Mouse (Mus musculus): ENCODE measurements around the gene Tubb2a. TPM values are rescaled to one million over a fixed set of nuclear protein-coding genes. Genes with fewer than 3 reads are reported as not detected.

Gene Tubb2a
- polyA plus RNA-seq, 1 experiment from 2014 or later = 217 TPM

DNA sequence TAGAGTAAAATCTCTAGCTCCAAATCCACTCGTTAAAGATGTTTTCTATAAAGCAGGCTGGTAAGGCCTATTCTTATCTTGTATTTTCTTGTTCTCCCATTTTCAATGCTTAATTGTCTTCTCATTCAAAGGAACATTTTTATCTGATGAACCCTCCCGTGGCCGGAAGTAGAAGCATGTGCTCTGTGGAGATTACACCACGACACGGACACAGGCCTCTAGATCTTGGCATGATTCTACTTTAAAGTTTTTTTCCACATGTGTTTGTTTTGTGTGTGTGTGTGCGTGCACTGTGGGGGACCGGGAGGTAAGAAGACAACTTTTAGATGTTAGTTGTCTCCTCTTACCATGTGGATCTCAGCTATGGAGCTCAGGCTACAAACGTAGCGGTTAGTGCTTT, 24.1 kb upstream of the Tubb2a start:
- WGBS = 86% methylated on average over 9 of the region's 9 CpGs
- no peaks in the 10 kb centered on the region for H3K36me3 ChIP-seq (ENCODE audit: control insufficient read depth, insufficient read depth, low read length)
- no peaks in the 10 kb centered on the region for H3K4me1 ChIP-seq (ENCODE audit: control insufficient read depth, insufficient read depth, low read length)
- H3K4me2 ChIP-seq (replicated peaks; ENCODE audit: low read depth, low read length) = no peak overlapping the region
- no peak overlapping the region for H3K27ac ChIP-seq (ENCODE audit: low read length)
- no peaks in the 10 kb centered on the region for H3K27me3 ChIP-seq (ENCODE audit: control insufficient read depth, insufficient read depth, low read length)
- H3K4me3 ChIP-seq (ENCODE audit: low read depth, low read length) = no peak overlapping the region
- no peaks in the 10 kb centered on the region for H3K9me3 ChIP-seq (ENCODE audit: control insufficient read depth, low read depth, low read length)
- ATAC-seq (ENCODE audit: insufficient number of reproducible peaks, insufficient read depth, low FRiP score, low read depth) = no peak
- H3K9ac ChIP-seq (replicated peaks; ENCODE audit: low read depth, low read length) = no peak overlapping the region

DNA sequence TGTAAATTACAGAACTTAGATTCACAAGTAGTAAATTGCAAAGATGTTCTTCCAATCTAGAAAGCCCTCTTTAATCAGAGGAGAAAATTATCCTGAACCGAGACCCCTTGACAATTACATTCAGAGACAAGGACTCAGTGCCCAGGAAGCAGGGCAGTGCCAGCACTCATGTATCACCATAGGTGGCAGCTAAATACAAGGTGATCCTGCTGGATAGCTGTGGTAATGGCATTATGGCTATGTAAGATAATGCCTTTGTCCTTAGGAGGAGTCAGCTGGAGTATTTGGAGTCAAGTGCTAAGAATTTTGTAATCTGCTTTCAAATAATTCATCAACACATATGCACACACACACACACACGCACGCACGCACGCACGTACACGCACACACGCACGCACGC, 23.4 kb upstream of the Tubb2a start:
- Histone ChIP-seq H3K27ac (ENCODE audit: low read length) (no peak overlapping the region), H3K4me3 (ENCODE audit: low read depth, low read length) (no peak overlapping the region), H3K4me1 (ENCODE audit: control insufficient read depth, insufficient read depth, low read length) (no peaks in the 10 kb centered on the region), H3K9ac (replicated peaks; ENCODE audit: low read depth, low read length) (no peak overlapping the region), H3K36me3 (ENCODE audit: control insufficient read depth, insufficient read depth, low read length) (no peaks in the 10 kb centered on the region), H3K9me3 (ENCODE audit: control insufficient read depth, low read depth, low read length) (no peaks in the 10 kb centered on the region), H3K27me3 (ENCODE audit: control insufficient read depth, insufficient read depth, low read length) (no peaks in the 10 kb centered on the region), H3K4me2 (replicated peaks; ENCODE audit: low read depth, low read length) (no peak overlapping the region)
- WGBS = 94% methylated on average over 10 of the region's 10 CpGs
- ATAC-seq (ENCODE audit: insufficient number of reproducible peaks, insufficient read depth, low FRiP score, low read depth) = no peak

DNA sequence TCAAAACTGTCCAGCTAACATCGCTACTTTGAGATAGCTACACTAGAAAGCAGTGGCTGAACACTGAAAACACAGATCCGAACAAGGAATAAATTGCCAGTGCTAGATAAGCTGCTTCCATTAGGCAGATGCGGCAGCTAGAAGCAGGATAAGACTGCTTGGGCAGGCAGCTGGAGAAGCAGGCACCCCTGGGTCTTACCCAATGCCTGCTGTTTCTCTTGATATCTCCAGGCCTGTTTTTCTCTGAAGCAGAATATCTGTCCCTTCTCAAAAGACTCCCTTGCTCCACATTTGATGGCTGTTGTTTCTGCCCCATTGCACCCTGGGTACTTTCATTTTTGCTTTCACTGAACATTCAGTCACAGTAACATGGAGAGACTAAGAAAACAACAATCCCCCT, 22.9 kb upstream of the Tubb2a start:
- WGBS = 80% methylated on average over 3 of the region's 3 CpGs
- no peaks in the 10 kb centered on the region for H3K9me3 ChIP-seq (ENCODE audit: control insufficient read depth, low read depth, low read length)
- no peak overlapping the region for H3K9ac ChIP-seq (replicated peaks; ENCODE audit: low read depth, low read length)
- H3K36me3 ChIP-seq (ENCODE audit: control insufficient read depth, insufficient read depth, low read length) = no peaks in the 10 kb centered on the region
- H3K27ac ChIP-seq (ENCODE audit: low read length) = no peak overlapping the region
- H3K4me1 ChIP-seq (ENCODE audit: control insufficient read depth, insufficient read depth, low read length) = no peaks in the 10 kb centered on the region
- no peak for ATAC-seq (ENCODE audit: insufficient number of reproducible peaks, insufficient read depth, low FRiP score, low read depth)
- H3K4me2 ChIP-seq (replicated peaks; ENCODE audit: low read depth, low read length) = no peak overlapping the region
- H3K27me3 ChIP-seq (ENCODE audit: control insufficient read depth, insufficient read depth, low read length) = no peaks in the 10 kb centered on the region
- no peak overlapping the region for H3K4me3 ChIP-seq (ENCODE audit: low read depth, low read length)

DNA sequence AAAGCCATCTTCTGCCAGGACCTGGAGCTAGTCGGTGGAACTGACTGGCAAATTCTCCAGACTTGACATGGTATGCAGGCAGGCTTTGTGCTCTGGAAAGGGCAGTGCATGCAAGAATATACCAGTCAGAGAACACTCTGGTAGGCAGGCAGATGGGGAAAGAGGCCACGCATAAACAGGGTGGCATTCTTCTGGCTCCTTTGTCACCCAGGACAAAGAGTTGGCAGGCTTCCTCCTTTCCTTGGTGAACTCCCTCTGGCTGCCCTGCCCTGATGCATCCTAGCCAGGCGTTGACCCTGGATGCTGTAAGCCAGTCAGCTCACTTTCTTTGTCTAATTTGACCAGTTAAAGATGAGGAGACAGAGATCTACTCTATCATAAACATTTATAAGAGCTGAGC, 19.3 kb upstream of the Tubb2a start:
- 77% methylated on average over 3 of the region's 3 CpGs for WGBS

DNA sequence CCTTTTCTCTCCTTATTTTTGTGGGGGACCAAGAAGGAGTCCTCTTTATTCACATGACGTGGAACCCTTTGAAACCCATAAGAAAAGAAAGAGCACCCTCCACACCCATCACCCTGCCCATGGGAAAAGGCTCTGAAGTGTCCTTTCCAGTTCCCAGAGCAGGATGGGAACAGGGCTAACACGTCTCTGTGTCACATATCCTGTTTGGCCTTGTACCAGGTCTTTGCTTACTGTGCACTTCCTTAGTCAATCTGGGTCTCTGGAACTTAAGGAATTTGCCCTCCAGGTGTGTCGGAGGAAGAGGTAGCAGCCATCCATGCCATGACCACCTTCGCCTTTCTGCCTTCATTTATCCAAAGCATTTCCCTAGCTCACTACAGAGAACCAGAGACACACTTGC, 18.6 kb upstream of the Tubb2a start:
- ATAC-seq (ENCODE audit: insufficient number of reproducible peaks, insufficient read depth, low FRiP score, low read depth) = no peak
- Histone ChIP-seq H3K27me3 (ENCODE audit: control insufficient read depth, insufficient read depth, low read length) (no peaks in the 10 kb centered on the region), H3K9me3 (ENCODE audit: control insufficient read depth, low read depth, low read length) (no peaks in the 10 kb centered on the region), H3K4me3 (ENCODE audit: low read depth, low read length) (no peak overlapping the region), H3K27ac (ENCODE audit: low read length) (no peak overlapping the region), H3K9ac (replicated peaks; ENCODE audit: low read depth, low read length) (no peak overlapping the region), H3K4me2 (replicated peaks; ENCODE audit: low read depth, low read length) (no peak overlapping the region), H3K36me3 (ENCODE audit: control insufficient read depth, insufficient read depth, low read length) (no peaks in the 10 kb centered on the region), H3K4me1 (ENCODE audit: control insufficient read depth, insufficient read depth, low read length) (no peaks in the 10 kb centered on the region)
- WGBS = 56% methylated on average over 4 of the region's 4 CpGs

More for the DNA sequence above, 19.3 kb upstream of the Tubb2a start:
- no peaks in the 10 kb centered on the region for H3K27me3 ChIP-seq (ENCODE audit: control insufficient read depth, insufficient read depth, low read length)
- no peak overlapping the region for H3K27ac ChIP-seq (ENCODE audit: low read length)
- H3K4me2 ChIP-seq (replicated peaks; ENCODE audit: low read depth, low read length) = no peak overlapping the region
- H3K4me1 ChIP-seq (ENCODE audit: control insufficient read depth, insufficient read depth, low read length) = no peaks in the 10 kb centered on the region
- H3K9me3 ChIP-seq (ENCODE audit: control insufficient read depth, low read depth, low read length) = no peaks in the 10 kb centered on the region
- no peak for ATAC-seq (ENCODE audit: insufficient number of reproducible peaks, insufficient read depth, low FRiP score, low read depth)
- no peak overlapping the region for H3K4me3 ChIP-seq (ENCODE audit: low read depth, low read length)
- H3K9ac ChIP-seq (replicated peaks; ENCODE audit: low read depth, low read length) = no peak overlapping the region
- H3K36me3 ChIP-seq (ENCODE audit: control insufficient read depth, insufficient read depth, low read length) = no peaks in the 10 kb centered on the region

DNA sequence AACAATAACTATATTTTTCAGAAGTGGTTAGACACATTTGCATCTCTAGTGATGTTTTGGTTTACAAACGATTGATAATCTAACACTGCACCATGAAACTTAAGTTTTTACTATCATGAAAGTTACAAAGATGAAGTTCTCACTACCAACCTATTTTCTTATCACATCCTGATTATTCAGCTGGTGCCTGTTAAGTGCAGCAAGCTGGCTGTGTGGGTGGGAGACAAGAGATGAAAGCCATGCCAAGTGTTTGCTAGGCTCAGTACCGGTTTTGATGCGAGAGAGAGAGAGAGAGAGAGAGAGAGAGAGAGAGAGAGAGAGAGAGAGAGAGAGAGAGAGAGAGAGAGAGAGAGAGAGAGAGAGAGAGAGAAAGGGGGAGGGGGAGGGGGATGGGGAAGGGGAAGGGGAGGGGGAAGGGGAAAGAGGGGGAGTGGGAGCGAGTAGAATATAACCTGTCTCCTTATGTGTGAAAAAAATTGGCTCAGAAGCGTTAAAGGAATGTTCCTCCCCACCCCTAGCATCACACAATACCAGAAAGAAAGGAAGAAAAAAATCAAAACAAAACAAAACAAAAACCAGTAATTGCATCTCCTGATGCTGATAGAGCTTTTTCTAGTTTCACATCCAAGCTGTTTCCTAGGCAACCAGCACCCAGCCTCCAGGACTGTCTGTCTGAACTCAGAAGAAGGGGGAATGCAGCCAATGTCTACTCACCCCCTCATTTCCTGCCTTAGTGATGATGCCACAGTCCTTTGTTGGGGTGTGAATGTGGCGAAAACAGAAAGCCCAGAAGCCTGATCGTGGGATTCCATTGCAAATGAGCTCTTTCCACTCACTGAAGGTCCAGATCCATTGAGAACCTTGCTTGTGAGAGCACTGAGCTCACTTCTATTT, 18.0 kb upstream of the Tubb2a start:
- H3K27ac ChIP-seq (ENCODE audit: low read length) = no peak overlapping the region
- 45% methylated on average over 6 of the region's 7 CpGs for WGBS
- ATAC-seq (ENCODE audit: insufficient number of reproducible peaks, insufficient read depth, low FRiP score, low read depth) = no peak

DNA sequence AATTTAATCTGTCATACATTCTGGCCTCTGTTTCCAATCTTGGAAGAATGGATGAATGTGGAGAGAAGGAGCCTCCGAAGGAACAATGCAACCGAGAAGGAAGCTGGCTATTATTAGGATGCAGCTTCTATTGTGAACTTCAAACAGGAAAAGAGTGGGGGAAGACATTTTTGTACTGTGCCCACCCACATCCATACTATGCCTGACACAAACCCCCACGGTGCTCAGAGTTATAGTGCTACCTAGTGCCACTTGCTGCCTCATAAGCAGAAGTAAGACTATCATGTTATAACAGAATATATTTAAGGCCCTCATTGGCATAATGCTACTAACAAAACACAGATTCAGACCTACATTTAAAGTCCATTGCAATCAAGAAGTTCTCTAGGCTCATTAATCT, 11.6 kb upstream of the Tubb2a start:
- H3K9me3 ChIP-seq (ENCODE audit: control insufficient read depth, low read depth, low read length) = no peaks in the 10 kb centered on the region
- no peaks in the 10 kb centered on the region for H3K36me3 ChIP-seq (ENCODE audit: control insufficient read depth, insufficient read depth, low read length)
- WGBS = 31% methylated on average over 3 of the region's 3 CpGs
- ATAC-seq (ENCODE audit: insufficient number of reproducible peaks, insufficient read depth, low FRiP score, low read depth) = no peak
- H3K4me3 ChIP-seq (ENCODE audit: low read depth, low read length) = no peak overlapping the region
- peak overlapping the region; percentile 52; the same call in 1 of the 2 replicates for H3K27ac ChIP-seq (ENCODE audit: low read length)
- no peaks in the 10 kb centered on the region for H3K27me3 ChIP-seq (ENCODE audit: control insufficient read depth, insufficient read depth, low read length)
- no peak overlapping the region for H3K4me2 ChIP-seq (replicated peaks; ENCODE audit: low read depth, low read length)
- peaks cover 11% of the 10 kb centered on the region for H3K4me1 ChIP-seq (ENCODE audit: control insufficient read depth, insufficient read depth, low read length)
- H3K9ac ChIP-seq (replicated peaks; ENCODE audit: low read depth, low read length) = no peak overlapping the region

More for the DNA sequence above, 18.0 kb upstream of the Tubb2a start:
- Histone ChIP-seq H3K4me1 (ENCODE audit: control insufficient read depth, insufficient read depth, low read length) (no peaks in the 10 kb centered on the region), H3K9me3 (ENCODE audit: control insufficient read depth, low read depth, low read length) (no peaks in the 10 kb centered on the region), H3K36me3 (ENCODE audit: control insufficient read depth, insufficient read depth, low read length) (no peaks in the 10 kb centered on the region), H3K4me2 (replicated peaks; ENCODE audit: low read depth, low read length) (no peak overlapping the region), H3K4me3 (ENCODE audit: low read depth, low read length) (no peak overlapping the region), H3K9ac (replicated peaks; ENCODE audit: low read depth, low read length) (no peak overlapping the region), H3K27me3 (ENCODE audit: control insufficient read depth, insufficient read depth, low read length) (no peaks in the 10 kb centered on the region)

DNA sequence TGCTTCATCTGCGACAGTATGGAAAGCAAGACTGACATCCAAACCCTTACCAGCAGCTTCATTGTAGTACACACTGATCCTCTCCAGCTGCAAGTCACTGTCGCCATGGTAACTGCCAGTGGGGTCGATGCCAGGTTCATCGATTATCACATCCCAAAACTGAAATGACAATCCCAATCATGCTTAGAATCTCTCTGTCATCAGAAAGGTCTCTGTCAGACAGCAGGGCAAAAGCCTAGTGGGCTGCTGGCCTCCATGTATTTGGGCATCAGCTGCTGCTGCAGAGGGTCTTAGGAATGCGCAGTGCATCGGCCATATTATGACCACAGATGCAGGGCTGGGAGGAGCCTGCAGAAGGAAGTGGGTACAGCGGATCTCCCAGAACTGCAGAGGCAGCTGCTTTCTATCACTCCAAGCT, 11.1 kb upstream of the Tubb2a start:
- peak overlapping the region; percentile 52; the same call in 1 of the 2 replicates for H3K27ac ChIP-seq (ENCODE audit: low read length)
- H3K4me3 ChIP-seq (ENCODE audit: low read depth, low read length) = no peak overlapping the region
- no peak overlapping the region for H3K9ac ChIP-seq (replicated peaks; ENCODE audit: low read depth, low read length)
- peak; percentile 50; the same call in 1 of the 2 replicates for ATAC-seq (ENCODE audit: insufficient number of reproducible peaks, insufficient read depth, low FRiP score, low read depth)
- H3K27me3 ChIP-seq (ENCODE audit: control insufficient read depth, insufficient read depth, low read length) = no peaks in the 10 kb centered on the region
- H3K36me3 ChIP-seq (ENCODE audit: control insufficient read depth, insufficient read depth, low read length) = no peaks in the 10 kb centered on the region
- no peak overlapping the region for H3K4me2 ChIP-seq (replicated peaks; ENCODE audit: low read depth, low read length)
- H3K9me3 ChIP-seq (ENCODE audit: control insufficient read depth, low read depth, low read length) = no peaks in the 10 kb centered on the region
- H3K4me1 ChIP-seq (ENCODE audit: control insufficient read depth, insufficient read depth, low read length) = peaks cover 11% of the 10 kb centered on the region
- 43% methylated on average over 7 of the region's 7 CpGs for WGBS
